Mouse (Mus musculus) retina, adult 2 months (tissue): ENCODE measurements around the gene Sspn.

Source experiments
- DNase-seq: peaks from one replicate; pipeline ENCODE4 v3.0.0-alpha.2; 2012; ENCODE audit warnings: low read depth, low spot score

The Sspn gene

GRCm38 (mm10) chr6:145931341-145931740, at the start of gene Sspn:
Gene Sspn, plus strand, starts transcription at chr6:145931641.
- no peak for DNase-seq

- DNase-seq: no peak
Observed at GRCm38 (mm10) chr6:145883010-145883409, 48.4 kb upstream of the Sspn start.

DNA sequence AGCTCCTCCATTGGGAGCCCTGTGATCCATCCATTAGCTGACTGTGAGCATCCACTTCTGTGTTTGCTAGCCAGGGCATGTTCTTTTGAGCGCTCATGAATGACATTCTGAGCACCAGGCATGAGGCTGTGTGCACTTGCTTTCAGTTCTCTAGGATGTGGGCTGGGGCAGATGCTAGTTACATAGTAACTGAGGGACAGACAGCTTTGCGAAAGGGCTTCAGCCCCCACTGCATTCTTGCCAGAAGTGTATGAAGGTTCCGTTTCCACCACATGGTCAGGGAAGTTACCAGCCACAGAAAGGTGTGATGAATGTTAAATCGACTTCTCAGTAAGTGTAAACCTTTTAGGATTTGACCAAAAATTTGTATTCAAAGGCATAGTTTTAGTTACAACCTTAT, 47.8 kb upstream of the Sspn start:
- DNase-seq: no peak

GRCm38 (mm10) chr6:145885069-145885468, 46.4 kb upstream of the Sspn start:
- no peak for DNase-seq

DNA sequence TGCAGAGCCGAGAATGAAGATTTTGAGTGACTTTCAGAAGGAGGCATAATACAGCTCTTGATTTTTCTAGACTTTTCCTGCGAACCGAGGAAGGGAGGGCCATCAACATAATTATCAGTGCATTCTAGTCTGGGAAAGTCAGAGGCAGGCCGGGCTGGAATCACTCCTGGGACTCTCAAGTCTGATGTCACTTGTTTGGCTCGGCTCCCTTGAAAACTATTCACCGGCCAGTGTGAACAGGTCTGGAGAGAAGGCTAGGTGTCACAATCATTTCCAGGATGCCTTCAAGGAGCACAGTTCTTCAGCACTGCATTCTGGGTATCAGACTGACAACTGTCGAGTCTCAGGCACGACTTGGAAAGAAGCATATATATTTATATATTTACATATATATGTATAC, 45.2 kb upstream of the Sspn start:
- DNase-seq: no peak

DNA sequence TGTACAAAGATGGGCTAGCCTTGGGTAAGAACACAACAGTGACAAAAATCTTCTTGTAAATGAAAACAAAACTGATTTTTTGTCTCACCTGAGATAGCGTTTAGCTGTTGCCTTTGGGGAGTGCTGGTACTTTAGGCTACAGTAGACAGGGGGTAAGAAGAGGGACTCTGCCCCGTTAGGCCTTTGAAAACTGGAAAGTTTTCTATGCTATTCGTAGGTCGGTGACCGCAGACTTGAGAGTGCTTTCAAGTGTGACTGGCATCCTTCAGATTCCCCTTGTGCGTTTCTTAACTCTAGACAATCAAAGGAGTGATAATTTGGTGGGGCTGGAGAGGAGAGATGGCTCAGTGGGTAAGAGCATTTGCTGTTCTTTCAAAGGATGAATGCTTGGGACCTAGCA, 43.7 kb upstream of the Sspn start:
- no peak for DNase-seq

- no peak for DNase-seq
Observed at GRCm38 (mm10) chr6:145891951-145892350, 39.5 kb upstream of the Sspn start.

GRCm38 (mm10) chr6:145892381-145893265, 38.8 kb upstream of the Sspn start:
- DNase-seq: no peak

- no peak for DNase-seq
Observed at GRCm38 (mm10) chr6:145893366-145894021, 37.9 kb upstream of the Sspn start.

DNA sequence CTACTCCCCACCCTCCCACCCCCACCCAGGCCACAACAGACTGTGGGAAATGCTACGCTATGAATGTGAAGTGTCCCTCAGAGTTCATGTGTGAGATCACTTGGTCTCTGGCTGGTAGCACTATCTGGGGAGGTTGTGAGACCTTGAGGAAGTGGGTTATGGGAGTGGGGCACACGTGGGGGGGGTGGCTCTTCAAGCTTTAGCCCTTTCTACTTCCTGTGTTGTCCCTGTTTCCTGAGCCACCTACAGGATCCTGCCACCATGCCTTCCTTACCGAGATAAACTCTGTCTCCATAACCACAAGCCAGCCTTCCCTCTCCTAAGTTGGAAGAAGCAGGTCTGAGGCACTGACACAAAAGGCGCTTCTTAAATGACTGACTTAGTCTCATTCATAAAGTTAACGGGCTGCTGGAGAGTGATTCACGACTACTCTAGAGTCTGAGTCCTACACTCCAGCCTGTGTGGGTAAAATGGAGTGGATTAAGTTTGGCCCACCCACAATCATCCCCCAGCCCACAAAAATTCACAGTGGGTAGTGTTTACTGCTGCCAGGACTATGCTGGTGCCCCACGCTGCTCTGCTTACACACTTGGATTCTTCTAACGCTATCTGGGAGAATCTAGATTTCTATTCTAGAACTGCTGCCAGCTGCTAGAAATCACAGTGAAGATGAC, 36.6 kb upstream of the Sspn start:
- DNase-seq: no peak

GRCm38 (mm10) chr6:145904169-145904568, 27.3 kb upstream of the Sspn start:
- no peak for DNase-seq

GRCm38 (mm10) chr6:145904616-145905015, 26.8 kb upstream of the Sspn start:
- no peak for DNase-seq

GRCm38 (mm10) chr6:145906096-145906890, 25.1 kb upstream of the Sspn start:
- no peak for DNase-seq

GRCm38 (mm10) chr6:145909943-145910342, 21.5 kb upstream of the Sspn start:
- DNase-seq: no peak

DNA sequence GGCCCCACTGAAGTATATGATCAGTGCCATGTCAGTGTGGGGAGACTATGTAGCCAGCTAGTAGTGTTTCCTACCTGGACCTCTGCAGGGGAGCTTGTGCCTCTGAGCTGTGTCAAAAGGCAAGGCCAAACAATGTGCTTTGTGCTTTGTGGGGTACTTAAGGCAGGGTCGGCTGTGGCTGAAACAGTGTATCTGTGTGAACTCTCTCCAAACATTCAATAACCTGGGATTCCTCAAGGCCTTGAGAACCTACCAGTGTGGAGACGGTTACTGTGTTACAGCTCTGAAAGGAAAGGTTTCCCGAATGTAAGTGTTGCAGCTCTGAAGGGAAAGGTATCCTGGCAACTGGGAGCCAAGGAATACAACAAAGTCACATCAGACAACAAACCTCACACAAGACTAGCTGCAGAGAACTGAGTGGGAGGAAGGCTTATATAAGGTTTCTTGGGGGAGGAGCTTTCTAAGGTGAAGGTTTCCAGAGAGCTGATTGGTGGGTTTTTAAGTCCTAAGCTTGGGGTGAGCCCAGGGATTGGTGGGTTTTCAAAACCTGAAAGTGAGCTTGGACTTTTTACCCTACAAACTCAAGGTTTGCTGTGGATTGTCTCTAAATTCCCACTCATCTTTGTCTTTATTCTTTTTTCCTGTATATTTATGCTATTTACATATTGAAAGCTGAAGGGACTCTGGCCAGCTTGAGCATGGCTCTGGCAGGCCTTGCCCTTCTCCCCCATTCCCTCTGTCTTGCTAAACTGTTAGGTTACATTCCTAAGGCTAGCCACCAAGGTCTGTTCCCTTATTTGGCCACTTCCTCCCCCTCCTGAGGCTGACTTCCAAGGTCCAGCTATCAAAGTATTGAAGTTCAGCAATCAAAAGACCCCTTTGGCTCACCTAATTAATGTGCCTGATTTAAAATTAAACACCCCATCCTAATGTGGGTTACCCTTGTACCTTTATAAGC, 20.7 kb upstream of the Sspn start:
- DNase-seq: no peak

DNA sequence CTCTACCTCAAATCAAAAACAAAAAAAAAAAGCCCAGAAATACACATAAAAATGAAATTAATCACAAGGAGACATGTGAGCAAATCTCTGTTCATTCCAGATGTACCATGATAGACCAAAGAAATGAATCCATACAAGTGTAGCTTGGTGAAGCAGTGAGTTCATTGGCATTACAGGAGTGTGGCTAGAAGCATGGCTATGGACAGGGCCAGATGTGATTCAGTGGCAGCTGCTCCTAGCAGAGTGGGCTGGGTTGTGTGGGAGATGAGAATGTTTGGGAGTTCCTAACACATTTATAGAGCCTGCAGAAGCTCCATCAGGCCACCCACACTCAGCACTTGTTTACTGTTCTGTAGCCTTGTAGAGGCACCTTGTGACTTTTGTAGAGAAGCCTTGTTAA, 19.2 kb upstream of the Sspn start:
- DNase-seq: no peak

GRCm38 (mm10) chr6:145915435-145915834, 16.0 kb upstream of the Sspn start:
- no peak for DNase-seq

DNA sequence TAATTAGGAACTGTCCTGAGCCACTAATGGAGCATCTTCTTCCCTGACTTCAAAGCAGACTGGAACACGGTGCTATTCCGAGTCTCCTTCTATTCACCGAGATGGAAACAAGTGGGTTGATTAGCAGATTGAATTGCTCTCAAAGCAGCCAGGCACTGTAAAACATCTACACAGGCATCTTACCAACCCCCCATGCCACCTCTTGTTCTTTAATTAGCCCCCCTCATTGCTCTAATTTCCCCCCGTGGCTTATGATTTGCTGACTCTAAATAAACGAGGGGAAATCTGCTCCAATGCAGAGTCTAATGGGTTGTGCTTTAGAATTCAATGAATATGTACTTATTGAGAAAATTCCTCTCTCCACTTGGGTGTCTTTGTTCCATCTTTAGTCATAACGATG, 15.0 kb upstream of the Sspn start:
- no peak for DNase-seq

DNA sequence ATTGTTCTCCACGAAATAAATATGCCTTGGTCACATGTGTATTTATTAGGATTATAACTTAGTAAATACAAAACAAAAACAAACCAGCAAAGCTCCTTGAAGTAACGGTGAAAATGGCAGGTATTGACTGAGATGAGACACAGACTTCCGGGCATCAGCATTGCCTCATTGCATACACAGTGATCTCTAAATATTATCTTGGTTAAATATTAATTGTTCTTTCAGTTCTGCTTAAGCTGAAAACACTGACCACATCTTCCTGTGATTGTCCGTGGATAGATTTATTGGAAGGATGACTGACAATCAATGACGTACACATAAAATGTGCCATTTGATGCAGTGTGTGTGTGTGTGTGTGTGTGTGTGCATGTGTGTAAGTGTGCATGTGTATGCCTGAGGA, 13.2 kb upstream of the Sspn start:
- no peak for DNase-seq

DNA sequence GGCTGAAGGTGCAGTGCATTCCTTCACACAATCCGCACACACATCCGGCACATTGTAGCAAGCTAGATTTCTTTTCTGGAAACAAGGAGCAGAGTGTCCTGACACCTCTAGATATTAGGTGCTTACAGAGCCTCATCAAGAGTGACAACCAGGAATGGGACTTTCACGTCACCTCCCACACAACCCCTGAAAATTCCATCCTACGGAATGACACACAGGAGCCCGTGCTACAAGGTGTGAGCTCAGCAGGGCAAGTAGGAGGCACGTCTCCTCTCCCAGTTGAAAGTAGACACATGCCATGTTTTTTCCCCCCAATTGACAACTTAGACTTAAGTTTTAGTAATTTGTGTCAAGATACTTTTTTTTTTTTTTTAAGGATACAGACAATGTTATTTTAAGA, 7.8 kb upstream of the Sspn start:
- DNase-seq: no peak
